Mouse (Mus musculus) MEL (cell line): ENCODE results near the gene Smurf1. TPM values are rescaled to one million over a fixed set of nuclear protein-coding genes. Genes with fewer than 3 reads are reported as not detected.

ENCODE experiments used
- DNase-seq: peaks from one replicate; pipeline ENCODE4 v3.0.0; 2011; ENCODE audit warnings: low read depth, low spot score
- H3K27ac ChIP-seq: 2 replicates; pipeline ENCODE4 v1.5.1; 2012; ENCODE audit warnings: low read depth, mild to moderate bottlenecking, control low read depth, low read length, moderate library complexity; ENCODE audit not compliant: control insufficient read depth
- H3K27me3 ChIP-seq, 2 experiments: fragments of 150-350 bp in 1 of 2; sonication (generic) in 1 of 2; 2 replicates each; pipeline ENCODE4 v1.6.1; 2012; ENCODE audit warnings: low read length in 2 of 2, mild to moderate bottlenecking in 2 of 2, improper control_type of control experiment in 1 of 2, moderate library complexity in 1 of 2; ENCODE audit not compliant: insufficient read depth in 2 of 2, control insufficient read depth in 1 of 2
- H3K36me3 ChIP-seq, 2 experiments: 2 replicates each; pipeline ENCODE4 v1.6.1; 2012 to 2014; ENCODE audit warnings: low read length in 2 of 2, improper control_type of control experiment in 1 of 2, inconsistent platforms in 1 of 2, mild to moderate bottlenecking in 1 of 2; ENCODE audit not compliant: insufficient read depth in 2 of 2, control insufficient read depth in 1 of 2
- H3K4me1 ChIP-seq, 2 experiments: fragments of 150-350 bp in 1 of 2; sonication (generic) in 1 of 2; 2 replicates each; pipeline ENCODE4 v1.6.1; 2012; ENCODE audit warnings: low read length in 2 of 2, improper control_type of control experiment in 1 of 2, mild to moderate bottlenecking in 1 of 2; ENCODE audit not compliant: insufficient read depth in 2 of 2, control insufficient read depth in 1 of 2
- H3K4me3 ChIP-seq, 2 experiments: fragments of 150-350 bp in 1 of 2; sonication (generic) in 1 of 2; 2 replicates each; pipeline ENCODE4 v1.5.1; 2012; ENCODE audit warnings: low read depth in 2 of 2, low read length in 2 of 2, mild to moderate bottlenecking in 2 of 2, moderate library complexity in 2 of 2, control low read depth in 1 of 2, improper control_type of control experiment in 1 of 2; ENCODE audit not compliant: control insufficient read depth in 1 of 2, insufficient read depth in 1 of 2
- H3K79me2 ChIP-seq: 2 replicates; pipeline ENCODE4 v1.6.1; 2012; ENCODE audit warnings: mild to moderate bottlenecking, low read length, moderate library complexity; ENCODE audit not compliant: control insufficient read depth, poor library complexity, insufficient read depth
- H3K9ac ChIP-seq: 2 replicates; pipeline ENCODE4 v1.6.1; 2012; ENCODE audit warnings: low read depth, mild to moderate bottlenecking, control low read depth, low read length, moderate library complexity; ENCODE audit not compliant: control insufficient read depth, poor library complexity, severe bottlenecking
- H3K9me3 ChIP-seq: fragments of 150-350 bp; sonication (generic); replicated peaks from 2 replicates; pipeline ENCODE4 v1.6.1; 2012; ENCODE audit warnings: mild to moderate bottlenecking, low read length, improper control_type of control experiment, moderate library complexity; ENCODE audit not compliant: insufficient read depth
- BHLHE40 ChIP-seq: IDR thresholded peaks from 2 replicates; pipeline ENCODE4 v1.6.1; 2012; ENCODE audit warnings: low read depth, mild to moderate bottlenecking, inconsistent platforms, low read length, improper control_type of control experiment, borderline replicate concordance
- E2F4 ChIP-seq: IDR thresholded peaks from 2 replicates; pipeline ENCODE4 v1.6.1; 2011; ENCODE audit warnings: low read depth, low read length, improper control_type of control experiment, borderline replicate concordance
- ELF1 ChIP-seq: IDR thresholded peaks from 2 replicates; pipeline ENCODE4 v1.6.1; 2014; ENCODE audit warnings: low read depth, mild to moderate bottlenecking, inconsistent platforms, low read length, improper control_type of control experiment, moderate library complexity
- MAX ChIP-seq: IDR thresholded peaks from 2 replicates; pipeline ENCODE4 v1.6.1; 2011; ENCODE audit warnings: low read length, improper control_type of control experiment
- MEF2A ChIP-seq: IDR thresholded peaks from 2 replicates; pipeline ENCODE4 v1.6.1; 2014; ENCODE audit warnings: low read depth, mild to moderate bottlenecking, inconsistent platforms, low read length, improper control_type of control experiment; ENCODE audit not compliant: poor library complexity, insufficient replicate concordance, severe bottlenecking; ENCODE audit errors: extremely low read depth
- MXI1 ChIP-seq: IDR thresholded peaks from 2 replicates; pipeline ENCODE4 v1.6.1; 2011; ENCODE audit warnings: mild to moderate bottlenecking, low read depth, low read length, improper control_type of control experiment
- MYB ChIP-seq: IDR thresholded peaks from 2 replicates; pipeline ENCODE4 v1.6.1; 2011; ENCODE audit warnings: mild to moderate bottlenecking, low read depth, low read length, improper control_type of control experiment
- MYC ChIP-seq: IDR thresholded peaks from 2 replicates; pipeline ENCODE4 v1.6.1; 2011; ENCODE audit warnings: low read depth, mild to moderate bottlenecking, low read length, improper control_type of control experiment, moderate library complexity
- NRF1 ChIP-seq: IDR thresholded peaks from 2 replicates; pipeline ENCODE4 v1.6.1; 2014; ENCODE audit warnings: low read depth, mild to moderate bottlenecking, inconsistent platforms, low read length, improper control_type of control experiment, moderate library complexity; ENCODE audit not compliant: poor library complexity, insufficient read depth, severe bottlenecking
- POLR2AphosphoS2 ChIP-seq: IDR thresholded peaks from 2 replicates; pipeline ENCODE4 v1.6.1; 2011; ENCODE audit warnings: low read length, improper control_type of control experiment
- RAD21 ChIP-seq: IDR thresholded peaks from 2 replicates; pipeline ENCODE4 v1.6.1; 2011; ENCODE audit warnings: mild to moderate bottlenecking, low read depth, low read length, improper control_type of control experiment
- RCOR1 ChIP-seq: IDR thresholded peaks from 2 replicates; pipeline ENCODE4 v1.6.1; 2012; ENCODE audit warnings: low read depth, mild to moderate bottlenecking, inconsistent platforms, low read length, improper control_type of control experiment
- TAL1 ChIP-seq: IDR thresholded peaks from 2 replicates; pipeline ENCODE4 v1.6.1; 2012; ENCODE audit warnings: mild to moderate bottlenecking, inconsistent platforms, low read length, moderate library complexity, mixed read lengths
- TBP ChIP-seq: IDR thresholded peaks from 2 replicates; pipeline ENCODE4 v1.8.0; 2011; ENCODE audit warnings: low read depth, low read length, improper control_type of control experiment
- TCF12 ChIP-seq: IDR thresholded peaks from 2 replicates; pipeline ENCODE4 v1.6.1; 2014; ENCODE audit warnings: low read depth, mild to moderate bottlenecking, inconsistent platforms, low read length, improper control_type of control experiment, moderate library complexity
- ZC3H11A ChIP-seq: IDR thresholded peaks from 2 replicates; pipeline ENCODE4 v1.6.1; 2012; ENCODE audit warnings: low read depth, mild to moderate bottlenecking, inconsistent platforms, low read length, improper control_type of control experiment
- ZKSCAN1 ChIP-seq: IDR thresholded peaks from 2 replicates; pipeline ENCODE4 v1.6.1; 2012; ENCODE audit warnings: low read depth, mild to moderate bottlenecking, inconsistent platforms, low read length, improper control_type of control experiment, moderate library complexity
- ZNF384 ChIP-seq: IDR thresholded peaks from 2 replicates; pipeline ENCODE4 v1.6.1; 2012; ENCODE audit warnings: low read depth, mild to moderate bottlenecking, inconsistent platforms, low read length, improper control_type of control experiment
- polyA plus RNA-seq, 2 experiments: library from polyadenylated mRNA; stranded (reverse) in 1 of 2; unstranded in 1 of 2; fragments of >175 nt in 1 of 2; fragments of >200 nt in 1 of 2; gene quantifications; 2 replicates each; pipeline versions ENCODE4 v1.2.1 to v1.2.4; 2012; ENCODE audit warnings: low replicate concordance in 2 of 2, low read depth in 1 of 2; ENCODE audit not compliant: insufficient read length in 2 of 2, insufficient read depth in 1 of 2, missing spikeins in 1 of 2
- total RNA-seq: library from RNA; depleted of rRNA; stranded (reverse); fragments of 300-350 nt; gene quantifications from 2 replicates; pipeline ENCODE4 v1.2.3, GENCODE M21; 2012

The Smurf1 gene
- total and polyA plus RNA-seq, 3 experiments: 4.0 to 10.6 TPM; not detected in 1

GRCm38 (mm10) chr5:144849932-144850331, 115.7 kb downstream of the Smurf1 start:
- H3K9me3 ChIP-seq: no peaks in the 10 kb centered on the region
- TF ChIP-seq POLR2AphosphoS2: no peak

GRCm38 (mm10) chr5:144848735-144849134, 116.9 kb downstream of the Smurf1 start:
- H3K27me3 ChIP-seq: no peaks in the 10 kb centered on the region
- H3K9ac ChIP-seq: no peak overlapping the region
- H3K27ac ChIP-seq: no peak overlapping the region
- no peak for DNase-seq
- no peaks in the 10 kb centered on the region for H3K4me1 ChIP-seq
- no peak overlapping the region for H3K4me3 ChIP-seq
- no peaks in the 10 kb centered on the region for H3K79me2 ChIP-seq
- TF ChIP-seq E2F4 (no peak), MXI1 (no peak), ZKSCAN1 (no peak), MYC (no peak), RAD21 (no peak), POLR2AphosphoS2 (no peak), TCF12 (no peak), NRF1 (no peak), BHLHE40 (no peak), RCOR1 (no peak), ZC3H11A (no peak), ELF1 (no peak), MYB (no peak), TBP (no peak), MEF2A (no peak), MAX (no peak), ZNF384 (no peak), TAL1 (no peak)
- H3K36me3 ChIP-seq: peaks cover 0 to 6% of the 10 kb centered on the region in 2 experiments; a peak in 2 of 4 replicates
- no peaks in the 10 kb centered on the region for H3K9me3 ChIP-seq

More at GRCm38 (mm10) chr5:144849932-144850331, 115.7 kb downstream of the Smurf1 start:
- Histone ChIP-seq H3K27ac (no peak overlapping the region), H3K4me1 (no peaks in the 10 kb centered on the region), H3K79me2 (no peaks in the 10 kb centered on the region), H3K36me3 (peaks cover 0 to 6% of the 10 kb centered on the region in 2 experiments; a peak in 2 of 4 replicates), H3K9ac (no peak overlapping the region), H3K27me3 (no peaks in the 10 kb centered on the region), H3K4me3 (no peak overlapping the region)
- no peak for DNase-seq
